Mouse (Mus musculus): ENCODE results near the gene Olfr1219. TPM values are rescaled to one million over a fixed set of nuclear protein-coding genes. Genes with fewer than 3 reads are reported as not detected.

The Olfr1219 gene
- total RNA-seq (2021): not detected
- long read RNA-seq: 0 reads

DNA sequence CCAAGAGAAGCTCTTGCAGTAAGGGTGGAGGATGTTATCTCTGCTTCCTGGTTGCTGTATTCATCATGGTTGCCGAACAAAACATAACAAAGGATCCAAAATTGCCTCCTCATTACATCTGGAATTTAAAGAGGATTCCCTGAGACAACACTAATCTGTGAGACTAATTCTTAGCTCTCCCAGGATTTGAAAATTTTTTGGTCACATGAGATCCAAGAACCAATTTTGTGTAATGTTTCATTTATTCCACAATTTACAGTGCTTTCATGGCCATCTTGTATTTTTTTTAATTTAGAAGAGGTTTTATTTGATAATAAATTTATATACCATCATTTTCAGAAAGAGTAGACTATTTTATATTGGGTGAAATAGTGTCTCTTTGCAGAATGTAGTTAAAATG is at the start of gene Olfr1219:
Olfr1219 (minus strand) TSS at position 101 of the 400 bp plus-strand sequence.
- no peak for DNase-seq (ENCODE audit: low spot score in 2 of 2)

DNA sequence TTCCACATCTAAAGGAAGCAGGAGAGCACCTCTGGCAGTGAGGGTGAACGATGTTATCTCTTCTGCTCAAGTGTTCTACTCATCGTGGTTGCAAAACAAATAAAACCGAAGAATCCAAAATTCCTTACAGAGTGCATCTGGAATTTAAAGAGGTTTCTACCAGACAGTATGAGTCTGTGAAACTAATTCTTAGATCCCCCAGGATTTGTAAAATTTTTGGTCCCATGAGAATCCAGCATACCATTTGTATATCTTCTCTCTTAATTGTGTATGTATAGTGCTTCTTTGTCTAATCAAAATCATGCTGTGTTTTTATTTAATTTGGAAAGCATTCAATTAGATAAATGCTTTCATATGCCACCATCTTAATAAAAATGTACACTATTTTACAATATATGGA is 49.6 kb upstream of the Olfr1219 start, which contains the start of gene Olfr1222:
Olfr1222 (minus strand) TSS at position 101 of the 400 bp plus-strand sequence.
- DNase-seq (ENCODE audit: low spot score in 2 of 2): no peak

DNA sequence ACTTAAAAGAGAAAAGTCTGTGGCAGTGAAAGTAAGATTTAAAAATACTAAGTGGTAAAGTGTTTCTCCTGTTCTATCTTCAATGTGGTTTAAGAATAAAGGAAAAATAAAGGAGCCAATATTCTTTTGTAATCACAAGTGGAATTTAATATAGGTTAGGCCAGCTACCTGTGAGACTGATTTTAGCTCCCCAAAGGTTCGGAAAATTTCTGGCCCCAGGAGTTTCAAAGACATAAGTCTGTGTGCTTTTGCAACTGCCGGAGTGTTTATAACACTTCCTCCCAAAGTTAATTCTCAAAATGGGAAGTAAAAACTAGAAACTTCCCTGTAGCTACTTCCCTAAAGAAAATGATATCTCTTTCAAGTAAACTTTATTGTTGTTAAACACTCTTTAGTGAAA is 33.9 kb upstream of the Olfr1219 start, which contains the start of gene Olfr1221:
Olfr1221 (minus strand) TSS at position 101 of the 400 bp plus-strand sequence.
- DNase-seq (ENCODE audit: low spot score in 2 of 2): no peak

DNA sequence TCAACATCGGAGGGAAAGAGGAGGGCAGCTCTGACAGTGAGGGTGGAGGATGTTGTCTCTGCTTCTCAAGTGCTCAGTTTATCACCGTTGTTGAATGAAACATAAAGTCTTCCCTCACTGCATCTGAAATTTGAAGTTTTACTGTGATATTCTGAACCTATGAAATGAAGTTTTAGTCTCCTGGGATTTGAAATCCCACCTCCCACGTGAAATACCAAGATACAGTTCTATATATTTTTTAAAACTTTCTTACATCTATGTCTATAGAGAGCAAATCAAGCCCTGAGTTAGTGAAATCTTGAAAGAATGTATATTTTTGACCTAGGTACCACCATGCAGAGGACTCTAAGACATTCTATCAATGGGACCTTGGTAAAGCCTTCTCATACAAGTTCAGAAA is 23.4 kb upstream of the Olfr1219 start, which contains the start of gene Olfr1220:
Olfr1220 (minus strand) TSS at position 101 of the 400 bp plus-strand sequence.
- no peak for DNase-seq (ENCODE audit: low spot score in 2 of 2)

DNA sequence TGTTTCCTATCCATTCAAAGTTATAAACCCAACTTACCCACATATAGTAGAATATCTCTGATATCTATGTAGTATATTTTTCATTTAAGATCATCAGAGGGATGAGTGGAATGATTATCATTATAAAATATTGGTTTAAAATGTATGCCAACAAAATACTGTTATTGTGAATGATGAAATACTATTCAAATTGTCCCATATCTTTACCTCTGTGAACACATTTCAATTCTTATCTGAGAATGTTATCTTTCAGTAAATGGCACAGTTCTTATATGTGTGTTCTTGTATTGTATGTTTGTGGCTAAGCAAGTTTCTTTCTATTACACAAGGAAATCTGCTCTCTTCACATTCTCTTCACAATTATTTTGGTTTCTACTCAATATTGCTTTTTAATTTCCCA is 22.3 kb upstream of the Olfr1219 start:
- DNase-seq (ENCODE audit: low spot score in 2 of 2): no peak

DNA sequence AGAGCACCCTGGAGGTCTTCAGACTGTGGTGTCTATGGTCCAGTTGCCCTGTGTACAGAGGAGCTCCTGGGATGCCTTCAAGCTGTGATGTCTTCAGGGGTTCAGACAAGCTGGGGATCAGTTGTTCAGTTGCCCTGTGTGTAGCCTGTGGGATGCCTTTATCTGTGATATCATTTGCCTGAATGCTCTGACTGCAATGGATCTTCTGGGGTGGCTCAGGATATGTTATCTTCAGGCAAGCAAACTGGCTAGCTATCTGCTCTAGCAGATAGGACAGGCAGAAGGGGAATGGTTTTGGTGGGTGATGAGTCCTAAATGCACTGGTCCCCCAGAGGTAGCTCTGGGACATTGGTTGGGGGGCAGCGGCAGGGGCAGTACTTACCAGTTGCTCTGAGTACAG is 10.5 kb upstream of the Olfr1219 start:
- DNase-seq (ENCODE audit: low spot score in 2 of 2): no peak

DNA sequence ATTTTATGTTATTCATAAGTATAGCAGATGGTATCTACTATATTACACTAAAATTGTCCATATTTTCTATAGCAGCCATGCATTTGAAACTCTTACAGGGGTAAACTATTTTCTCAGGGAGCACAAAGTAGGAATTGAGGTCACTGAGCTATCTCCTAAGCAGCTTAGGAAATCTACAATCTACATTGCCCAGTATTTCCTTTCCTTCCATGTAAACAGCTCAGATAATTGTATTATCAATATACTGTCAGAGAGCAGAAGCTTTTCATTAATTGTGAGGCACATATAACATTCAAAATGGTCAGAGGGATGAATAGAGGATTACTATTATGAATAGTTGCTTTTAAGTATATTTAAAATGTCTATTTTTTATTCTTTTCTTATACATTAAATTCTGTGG is 1.8 kb downstream of the Olfr1219 start:
- DNase-seq (ENCODE audit: low spot score in 2 of 2): no peak

DNA sequence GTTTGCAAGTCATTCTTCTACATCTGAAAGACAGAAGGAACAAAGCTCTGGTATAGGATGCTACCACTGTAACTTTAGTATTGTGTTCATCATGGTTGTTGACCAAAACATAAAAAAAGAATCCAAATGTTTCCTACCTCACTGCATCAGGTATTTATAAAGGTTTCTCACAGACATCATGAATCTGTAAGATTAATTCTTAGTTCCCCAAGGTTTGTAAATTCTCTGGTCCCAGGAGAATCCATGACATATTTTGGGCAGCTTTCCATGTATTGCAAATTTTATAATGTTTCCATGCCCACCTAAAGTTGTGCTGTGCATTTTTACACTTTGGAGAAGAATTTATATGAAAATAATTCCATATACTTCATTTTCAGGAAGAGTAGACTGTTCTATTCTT is 22.2 kb downstream of the Olfr1219 start, which contains the start of gene Olfr1218:
Olfr1218 (minus strand) TSS at position 101 of the 400 bp plus-strand sequence.
- no peak for DNase-seq (ENCODE audit: low spot score in 2 of 2)

DNA sequence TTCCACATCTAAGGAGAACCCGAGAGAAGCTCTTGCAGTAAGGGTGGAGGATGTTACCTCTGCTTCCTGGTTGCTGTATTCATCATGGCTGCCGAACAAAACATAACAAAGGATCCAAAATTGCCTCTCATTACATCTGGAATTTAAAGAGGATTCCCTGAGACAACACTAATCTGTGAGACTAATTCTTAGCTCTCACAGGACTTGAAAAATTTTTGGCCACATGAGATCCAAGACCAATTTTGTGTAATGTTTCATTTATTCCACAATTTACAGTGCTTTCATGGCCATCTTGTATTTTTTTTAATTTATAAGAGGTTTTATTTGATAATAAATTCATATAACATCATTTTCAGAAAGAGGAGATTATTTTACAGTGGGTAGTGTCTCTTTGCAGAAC is 51.3 kb downstream of the Olfr1219 start, which contains the start of gene Olfr1217:
Olfr1217 (minus strand) TSS at position 101 of the 400 bp plus-strand sequence.
- DNase-seq (ENCODE audit: low spot score in 2 of 2): no peak

Other genes with a start within 250 kb of the Olfr1219 start
- not detected for gene Olfr1204, start 234.2 kb downstream of the Olfr1219 start, total RNA-seq (2021)
- gene Olfr1206, start 220.3 kb downstream of the Olfr1219 start, total RNA-seq (2021): not detected
- not detected for gene Olfr1208, start 181.2 kb downstream of the Olfr1219 start, total RNA-seq (2021)
- not detected for gene Olfr1209, start 168.4 kb downstream of the Olfr1219 start, total RNA-seq (2021)
- gene Olfr1211, start 145.4 kb downstream of the Olfr1219 start, total RNA-seq (2021): not detected
- not detected for gene Olfr1212, start 129.5 kb downstream of the Olfr1219 start, total RNA-seq (2021)
- gene Gm13762, start 103.2 kb downstream of the Olfr1219 start, total RNA-seq (2021): not detected
- not detected for gene Olfr1214, start 90.9 kb downstream of the Olfr1219 start, total RNA-seq (2021)
- not detected for gene Olfr1215, start 76.5 kb downstream of the Olfr1219 start, total RNA-seq (2021)
- not detected for gene Olfr1216, start 65.2 kb downstream of the Olfr1219 start, total RNA-seq (2021)
- gene Olfr1217, start 51.4 kb downstream of the Olfr1219 start, total RNA-seq (2021): not detected
- not detected for gene Olfr1218, start 22.3 kb downstream of the Olfr1219 start, total RNA-seq (2021)
- not detected for gene Olfr1220, start 23.3 kb upstream of the Olfr1219 start, total RNA-seq (2021)
- not detected for gene Olfr1221, start 33.8 kb upstream of the Olfr1219 start, total RNA-seq (2021)
- not detected for gene Olfr1222, start 49.5 kb upstream of the Olfr1219 start, total RNA-seq (2021)
- not detected for gene Olfr1223, start 68.0 kb upstream of the Olfr1219 start, total RNA-seq (2021)
- not detected for gene Olfr1224-ps1, start 80.6 kb upstream of the Olfr1219 start, total RNA-seq (2021)
- not detected for gene Olfr1225, start 91.2 kb upstream of the Olfr1219 start, total RNA-seq (2021)
- not detected for gene Olfr1226, start 116.5 kb upstream of the Olfr1219 start, total RNA-seq (2021)
- not detected for gene Olfr1228, start 170.5 kb upstream of the Olfr1219 start, total RNA-seq (2021)
- not detected for gene Olfr1229, start 204.5 kb upstream of the Olfr1219 start, total RNA-seq (2021)
- not detected for gene Olfr1230, start 213.8 kb upstream of the Olfr1219 start, total RNA-seq (2021)
- gene Olfr1231, start 223.6 kb upstream of the Olfr1219 start, total RNA-seq (2021): not detected
- not detected for gene Olfr1232, start 246.2 kb upstream of the Olfr1219 start, total RNA-seq (2021)

Measured in layer of hippocampus, adult 18-20 months (tissue).